Mouse (Mus musculus) kidney, postnatal 0 days (tissue): Measurements from ENCODE around the gene Adgrb3. TPM values are rescaled to one million over a fixed set of nuclear protein-coding genes. Genes with fewer than 3 reads are reported as not detected.
"Not testable (repeated sequence)": the region's sequence is repeated elsewhere in the genome, so short reads cannot be mapped to it uniquely, and the experiment has no call there.

ENCODE experiments used
- ATAC-seq: fragments of 200-750 bp; cut with Nextera tagmentation; replicated peaks from 2 replicates; pipeline ENCODE4 v1.8.0; 2017; ENCODE audit warnings: low read depth, moderate number of reproducible peaks, moderate TSS enrichment, moderate library complexity; ENCODE audit not compliant: low FRiP score
- DNase-seq: peaks from one replicate; pipeline ENCODE4 v3.0.0-alpha.2; 2016; ENCODE audit warnings: low spot score
- H3K27ac ChIP-seq: fragments of 300-500 bp; sonication (generic); 2 replicates; pipeline ENCODE4 v1.5.1; 2014; ENCODE audit warnings: mild to moderate bottlenecking
- H3K27me3 ChIP-seq: fragments of 300-500 bp; sonication (generic); 2 replicates; pipeline ENCODE4 v1.6.1; 2014; ENCODE audit warnings: low read length, mixed read lengths; ENCODE audit not compliant: insufficient read depth
- H3K36me3 ChIP-seq: fragments of 300-500 bp; sonication (generic); 2 replicates; pipeline ENCODE4 v1.6.1; 2014; ENCODE audit warnings: low read length, mixed read lengths; ENCODE audit not compliant: insufficient read depth
- H3K4me1 ChIP-seq: fragments of 300-500 bp; sonication (generic); replicated peaks from 2 replicates; pipeline ENCODE4 v1.6.1; 2014; ENCODE audit warnings: antibody characterized with exemption, low read length, mixed read lengths; ENCODE audit not compliant: insufficient read depth
- H3K4me2 ChIP-seq: fragments of 300-500 bp; sonication (generic); 2 replicates; pipeline ENCODE4 v1.6.1; 2014; ENCODE audit warnings: mild to moderate bottlenecking, low read length, moderate library complexity, mixed read lengths
- H3K4me3 ChIP-seq: fragments of 300-500 bp; sonication (generic); replicated peaks from 2 replicates; pipeline ENCODE4 v1.5.1; 2014; ENCODE audit warnings: low read depth, low read length
- H3K9ac ChIP-seq: fragments of 300-500 bp; sonication (generic); 2 replicates; pipeline ENCODE4 v1.6.1; 2014; ENCODE audit warnings: low read depth, low read length
- H3K9me3 ChIP-seq: fragments of 300-500 bp; sonication (generic); replicated peaks from 2 replicates; pipeline ENCODE4 v1.6.1; 2016; ENCODE audit warnings: low read length, inconsistent platforms, mixed read lengths
- CTCF ChIP-seq: IDR thresholded peaks from 2 replicates; pipeline ENCODE4 v1.5.1; 2016; ENCODE audit warnings: antibody characterized with exemption, low read depth, mild to moderate bottlenecking, moderate library complexity
- WGBS: fragments of 180-500 bp; shearing (Covaris S2); extraction: QIAGEN DNeasy Blood & Tissue Kit; methylation state at CpG from one replicate; pipeline ENCODE4 v1.1.7; 2014; 5-methylcytosine and 5-hydroxymethylcytosine counted together
- polyA plus RNA-seq: library from polyadenylated mRNA; unstranded; fragments of >200 nt; fragmentation: Nextera tagmentation; extraction: Ambion mirVana; gene quantifications from 2 replicates; pipeline ENCODE4 v1.2.1, GENCODE M21; 2015

The Adgrb3 gene
- polyA plus RNA-seq, 1 experiment from 2014 or later, result 0.26 TPM

GRCm38 (mm10) chr1:25616954-25617353 is 212.6 kb downstream of the Adgrb3 start:
- no peaks in the 10 kb centered on the region for H3K9me3 ChIP-seq
- DNase-seq (peak; percentile 43), ATAC-seq (no peak)
- H3K27ac ChIP-seq, result no peak overlapping the region
- no peak overlapping the region for H3K9ac ChIP-seq
- H3K27me3 ChIP-seq, result no peaks in the 10 kb centered on the region
- no peaks in the 10 kb centered on the region for H3K36me3 ChIP-seq
- no peak overlapping the region for H3K4me3 ChIP-seq
- peak; percentile 59 for TF ChIP-seq CTCF
- H3K4me2 ChIP-seq, result no peak overlapping the region
- H3K4me1 ChIP-seq, result no peaks in the 10 kb centered on the region

DNA sequence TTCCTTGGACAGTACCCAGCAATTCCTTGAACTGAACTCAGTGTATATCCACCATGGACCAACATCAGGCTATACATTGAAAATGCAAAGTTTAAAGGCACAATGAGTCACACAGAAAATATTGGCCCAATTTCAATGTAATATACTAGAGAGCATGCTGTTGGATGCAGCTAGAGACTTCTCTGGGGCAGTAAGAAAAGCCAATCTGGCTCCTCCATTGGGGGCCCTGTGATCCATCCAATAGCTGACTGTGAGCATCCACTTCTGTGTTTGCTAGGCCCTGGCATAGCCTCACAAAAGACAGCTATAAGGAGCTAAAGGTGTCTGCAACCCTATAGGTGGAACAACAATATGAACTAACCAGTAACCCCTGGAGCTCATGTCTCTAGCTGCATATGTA is 218.7 kb downstream of the Adgrb3 start:
- not testable (repeated sequence) for H3K9me3 ChIP-seq, H3K4me2 ChIP-seq, DNase-seq, H3K36me3 ChIP-seq, ATAC-seq, H3K9ac ChIP-seq, H3K27ac ChIP-seq, H3K4me3 ChIP-seq, H3K27me3 ChIP-seq, H3K4me1 ChIP-seq

- H3K9ac ChIP-seq, result no peak overlapping the region
- no peak for ATAC-seq
- no peaks in the 10 kb centered on the region for H3K27me3 ChIP-seq
- no peak for DNase-seq
- H3K4me2 ChIP-seq, result no peak overlapping the region
- no peak overlapping the region for H3K27ac ChIP-seq
- no peaks in the 10 kb centered on the region for H3K4me1 ChIP-seq
- no peak overlapping the region for H3K4me3 ChIP-seq
- no peaks in the 10 kb centered on the region for H3K9me3 ChIP-seq
- 81% methylated on average over 5 of the region's 5 CpGs for whole genome bisulfite sequencing
- no peak for TF ChIP-seq CTCF
- H3K36me3 ChIP-seq, result no peaks in the 10 kb centered on the region
Observed at GRCm38 (mm10) chr1:25598941-25599340, 230.6 kb downstream of the Adgrb3 start.

- H3K4me3 ChIP-seq, result no peak overlapping the region
- DNase-seq (no peak), ATAC-seq (no peak)
- no peak for TF ChIP-seq CTCF
- H3K27ac ChIP-seq, result no peak overlapping the region
- no peaks in the 10 kb centered on the region for H3K36me3 ChIP-seq
- no peaks in the 10 kb centered on the region for H3K4me1 ChIP-seq
- WGBS, result 66% methylated on average over 2 of the region's 2 CpGs
- H3K9me3 ChIP-seq, result no peaks in the 10 kb centered on the region
- no peaks in the 10 kb centered on the region for H3K27me3 ChIP-seq
- H3K9ac ChIP-seq, result no peak overlapping the region
- no peak overlapping the region for H3K4me2 ChIP-seq
Observed at GRCm38 (mm10) chr1:25588568-25589118, 240.9 kb downstream of the Adgrb3 start.

DNA sequence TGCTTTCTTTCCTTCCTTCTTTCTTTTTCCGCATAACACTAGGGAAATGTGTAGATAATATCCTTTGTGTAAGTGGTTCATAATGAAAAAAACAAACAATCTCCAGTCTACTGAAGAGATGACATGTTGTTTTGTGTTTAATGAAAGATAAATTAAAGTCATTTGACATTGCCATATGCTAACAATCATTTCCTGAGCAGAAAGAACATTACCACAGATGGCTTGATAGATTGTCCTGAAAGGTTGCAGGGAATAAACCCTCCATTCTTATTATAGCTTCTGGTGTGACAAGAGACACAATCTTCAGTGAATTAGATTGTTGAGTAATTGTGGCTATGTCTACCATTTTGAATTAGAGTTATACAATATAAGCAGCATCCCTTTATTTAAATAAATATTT is 247.8 kb downstream of the Adgrb3 start:
- H3K9ac ChIP-seq, result no peak overlapping the region
- 91% methylated on average over 1 of the region's 1 CpGs for WGBS

DNA sequence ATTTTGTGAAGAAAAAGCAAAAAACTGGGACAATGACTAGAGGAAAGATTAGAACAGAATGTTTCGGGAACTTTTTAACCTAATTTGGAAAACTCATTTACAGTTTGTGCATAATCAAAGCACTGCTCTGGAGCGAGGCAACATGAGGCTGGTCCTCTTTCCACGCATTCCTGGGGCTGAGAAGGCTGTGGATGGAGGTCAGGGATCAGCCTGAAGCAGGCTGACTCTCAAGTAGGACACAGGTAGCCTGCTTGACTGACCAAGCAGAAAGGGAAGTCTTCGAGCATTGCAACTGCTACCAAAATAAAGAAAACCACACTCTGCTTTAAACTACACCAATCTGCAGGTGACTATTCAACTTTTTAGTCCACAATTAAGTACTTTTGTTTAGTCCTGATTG is 251.7 kb downstream of the Adgrb3 start:
- 44% methylated on average over 4 of the region's 4 CpGs for WGBS
- Histone ChIP-seq H3K36me3 (no peaks in the 10 kb centered on the region), H3K4me2 (no peak overlapping the region), H3K27ac (no peak overlapping the region), H3K4me3 (no peak overlapping the region), H3K27me3 (no peaks in the 10 kb centered on the region), H3K9ac (no peak overlapping the region), H3K4me1 (no peaks in the 10 kb centered on the region), H3K9me3 (no peaks in the 10 kb centered on the region)
- no peak; the same call in 1 of the 2 replicates for ATAC-seq
- DNase-seq, result no peak
- no peak for TF ChIP-seq CTCF

More for the DNA sequence above, 247.8 kb downstream of the Adgrb3 start:
- no peak overlapping the region for H3K27ac ChIP-seq
- DNase-seq, result no peak
- TF ChIP-seq CTCF, result no peak
- no peaks in the 10 kb centered on the region for H3K27me3 ChIP-seq
- no peaks in the 10 kb centered on the region for H3K4me1 ChIP-seq
- ATAC-seq, result no peak
- no peak overlapping the region for H3K4me3 ChIP-seq
- H3K9me3 ChIP-seq, result no peaks in the 10 kb centered on the region
- no peaks in the 10 kb centered on the region for H3K36me3 ChIP-seq
- no peak overlapping the region for H3K4me2 ChIP-seq

DNA sequence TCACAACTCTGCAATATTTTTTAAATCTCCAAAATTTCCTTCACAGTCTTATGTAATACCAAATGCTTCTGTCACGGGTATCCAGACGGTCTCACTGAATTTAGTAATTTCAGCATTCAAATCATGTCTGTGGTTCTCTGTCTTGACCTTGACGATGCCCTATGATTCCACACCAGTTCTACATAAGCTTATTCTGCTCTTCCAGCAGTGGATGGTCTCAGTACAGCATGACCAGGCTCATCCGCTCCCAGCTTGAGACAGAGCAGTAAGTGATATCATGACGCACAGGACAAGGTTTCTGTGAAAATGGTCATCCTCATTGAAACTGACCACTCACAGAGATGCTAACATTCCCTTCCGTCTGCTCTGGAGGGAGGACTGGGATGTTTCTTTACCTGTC is 252.9 kb downstream of the Adgrb3 start:
- DNase-seq (no peak), ATAC-seq (no peak)
- no peak overlapping the region for H3K9ac ChIP-seq
- no peak for TF ChIP-seq CTCF
- H3K27me3 ChIP-seq, result no peaks in the 10 kb centered on the region
- H3K27ac ChIP-seq, result no peak overlapping the region
- no peaks in the 10 kb centered on the region for H3K4me1 ChIP-seq
- 86% methylated on average over 6 of the region's 6 CpGs for WGBS
- H3K9me3 ChIP-seq, result no peaks in the 10 kb centered on the region
- no peak overlapping the region for H3K4me2 ChIP-seq
- no peak overlapping the region for H3K4me3 ChIP-seq
- no peaks in the 10 kb centered on the region for H3K36me3 ChIP-seq
